Mouse (Mus musculus): Measurements from ENCODE around the gene Slc17a4. TPM values are rescaled to one million over a fixed set of nuclear protein-coding genes. Genes with fewer than 3 reads are reported as not detected.

Gene Slc17a4
- polyA plus RNA-seq, 1 experiment, result not detected

DNA sequence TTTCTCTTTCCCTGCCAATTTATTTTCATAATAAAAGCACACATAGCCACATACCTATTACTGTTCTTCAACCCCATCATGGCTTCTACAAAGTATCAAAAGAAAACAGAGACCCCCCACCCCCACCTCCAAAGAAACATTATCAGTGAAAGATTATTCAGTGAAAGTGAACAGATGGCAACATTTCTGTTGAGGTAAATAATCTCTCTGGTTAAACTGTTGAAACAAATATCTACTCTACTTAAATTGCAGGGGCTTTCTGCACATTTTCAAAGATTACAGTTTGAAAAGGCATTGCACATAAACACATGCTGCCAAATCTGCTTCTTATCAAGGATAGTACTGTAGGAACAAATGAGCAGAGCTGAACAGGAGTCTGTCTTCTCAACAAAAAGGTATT is 53.0 kb downstream of the Slc17a4 start:
- Histone ChIP-seq H3ac (ENCODE audit: control insufficient read depth, insufficient read length, low read depth) (no peak overlapping the region), H3K36me3 (ENCODE audit: control insufficient read depth, insufficient read depth) (no peaks in the 10 kb centered on the region), H3K79me2 (ENCODE audit: control insufficient read depth, insufficient read depth) (no peaks in the 10 kb centered on the region), H3K27me3 (ENCODE audit: control insufficient read depth, insufficient read depth, insufficient read length) (peaks cover 5% of the 10 kb centered on the region), H3K79me3 (ENCODE audit: low read depth) (no peaks in the 10 kb centered on the region), H3K4me3 (ENCODE audit: insufficient read depth, poor library complexity, severe bottlenecking) (no peak overlapping the region)
- TF ChIP-seq MYOG (IDR thresholded peaks at IDR 0.05; ENCODE audit: control insufficient read depth, extremely low read depth, insufficient read length) (no peak), MAX (IDR thresholded peaks at IDR 0.05) (no peak), CTCF (IDR thresholded peaks at IDR 0.05; ENCODE audit: control insufficient read depth, insufficient read depth, insufficient read length) (no peak), MYOD1 (IDR thresholded peaks at IDR 0.05; ENCODE audit: control insufficient read depth, insufficient read length, low read depth) (no peak), CEBPB (IDR thresholded peaks at IDR 0.05; ENCODE audit: low read depth) (no peak), USF1 (IDR thresholded peaks at IDR 0.05; ENCODE audit: low read depth) (no peak), FOSL1 (IDR thresholded peaks at IDR 0.05; ENCODE audit: insufficient read depth, low read length, poor library complexity, severe bottlenecking) (no peak)

DNA sequence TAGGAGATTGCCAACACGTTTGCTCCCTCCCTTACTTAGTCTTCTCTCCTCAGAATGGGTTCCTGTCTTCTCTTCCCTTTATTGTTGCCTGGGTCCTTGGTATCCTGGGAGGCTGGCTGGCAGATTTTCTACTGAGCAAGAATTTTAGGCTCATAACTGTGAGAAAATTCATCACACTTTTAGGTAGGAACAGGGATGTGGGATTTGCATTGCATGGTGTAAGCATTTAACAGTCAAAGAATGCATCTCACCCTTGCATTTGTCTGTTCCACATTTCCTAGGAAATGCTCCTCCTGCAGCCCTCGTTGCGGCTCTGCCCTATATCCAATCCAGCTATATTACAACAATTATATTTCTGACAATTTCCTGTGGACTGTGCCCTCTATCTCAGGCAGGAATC is 58.4 kb downstream of the Slc17a4 start:
- no peaks in the 10 kb centered on the region for H3K79me2 ChIP-seq (ENCODE audit: control insufficient read depth, insufficient read depth)
- peaks cover 4% of the 10 kb centered on the region for H3K27me3 ChIP-seq (ENCODE audit: control insufficient read depth, insufficient read depth, insufficient read length)
- no peak overlapping the region for H3ac ChIP-seq (ENCODE audit: control insufficient read depth, insufficient read length, low read depth)
- H3K36me3 ChIP-seq (ENCODE audit: control insufficient read depth, insufficient read depth), result no peaks in the 10 kb centered on the region
- H3K4me3 ChIP-seq (ENCODE audit: insufficient read depth, poor library complexity, severe bottlenecking), result no peak overlapping the region
- TF ChIP-seq USF1 (IDR thresholded peaks at IDR 0.05; ENCODE audit: low read depth) (no peak), CTCF (IDR thresholded peaks at IDR 0.05; ENCODE audit: control insufficient read depth, insufficient read depth, insufficient read length) (no peak), MYOG (IDR thresholded peaks at IDR 0.05; ENCODE audit: control insufficient read depth, extremely low read depth, insufficient read length) (no peak), CEBPB (IDR thresholded peaks at IDR 0.05; ENCODE audit: low read depth) (no peak), FOSL1 (IDR thresholded peaks at IDR 0.05; ENCODE audit: insufficient read depth, low read length, poor library complexity, severe bottlenecking) (no peak), MAX (IDR thresholded peaks at IDR 0.05) (no peak)
- H3K79me3 ChIP-seq (ENCODE audit: low read depth), result no peaks in the 10 kb centered on the region

DNA sequence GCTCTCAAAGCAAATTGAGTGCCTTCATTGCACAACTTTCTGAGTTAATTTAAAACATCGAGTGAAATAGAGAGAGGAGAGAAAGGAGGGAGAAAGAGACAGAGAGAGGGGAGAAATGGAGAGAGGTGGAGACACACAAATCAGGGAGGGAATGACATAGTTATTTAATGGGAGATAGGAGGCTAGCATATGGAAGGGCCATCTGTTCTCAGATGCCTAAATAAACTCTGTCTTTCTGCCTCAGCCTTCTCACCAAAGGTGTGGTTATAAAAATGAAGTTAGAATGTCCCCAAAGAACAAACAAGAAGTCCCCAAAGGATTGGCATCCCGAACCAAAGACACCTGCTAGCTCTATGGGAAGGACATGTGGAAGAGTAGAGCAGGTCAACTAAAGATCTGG is 65.5 kb downstream of the Slc17a4 start:
- H3K79me2 ChIP-seq (ENCODE audit: control insufficient read depth, insufficient read depth), result no peaks in the 10 kb centered on the region
- H3ac ChIP-seq (ENCODE audit: control insufficient read depth, insufficient read length, low read depth), result no peak overlapping the region
- no peaks in the 10 kb centered on the region for H3K79me3 ChIP-seq (ENCODE audit: low read depth)
- TF ChIP-seq CEBPB (IDR thresholded peaks at IDR 0.05; ENCODE audit: low read depth), result no peak
- no peak for TF ChIP-seq MYOG (IDR thresholded peaks at IDR 0.05; ENCODE audit: control insufficient read depth, extremely low read depth, insufficient read length)
- no peak for TF ChIP-seq CTCF (IDR thresholded peaks at IDR 0.05; ENCODE audit: control insufficient read depth, insufficient read depth, insufficient read length)
- TF ChIP-seq MYOD1 (IDR thresholded peaks at IDR 0.05; ENCODE audit: control insufficient read depth, insufficient read length, low read depth), result no peak
- no peak for TF ChIP-seq FOSL1 (IDR thresholded peaks at IDR 0.05; ENCODE audit: insufficient read depth, low read length, poor library complexity, severe bottlenecking)
- no peak for TF ChIP-seq MAX (IDR thresholded peaks at IDR 0.05)
- no peak for TF ChIP-seq USF1 (IDR thresholded peaks at IDR 0.05; ENCODE audit: low read depth)
- no peak overlapping the region for H3K4me3 ChIP-seq (ENCODE audit: insufficient read depth, poor library complexity, severe bottlenecking)
- H3K27me3 ChIP-seq (ENCODE audit: control insufficient read depth, insufficient read depth, insufficient read length), result no peaks in the 10 kb centered on the region
- no peaks in the 10 kb centered on the region for H3K36me3 ChIP-seq (ENCODE audit: control insufficient read depth, insufficient read depth)

Small RNA genes within 50 kb of the gene (microRNA-seq; reads per million reads assigned to microRNA genes)
- gene Gm44344 (ENCODE audit: borderline microRNAs expressed), result not detected

Other genes starting within 250 kb of the Slc17a4 start
- 0.54 TPM for gene Hist1h2ac, start 231.1 kb downstream of the Slc17a4 start, polyA plus RNA-seq (2012; fragmentation: generic; extraction: Trizol)
- 16.8 TPM for gene Hist1h2bc, start 230.8 kb downstream of the Slc17a4 start, polyA plus RNA-seq (2012; fragmentation: generic; extraction: Trizol)
- not detected for gene Hist1h1t, start 219.2 kb downstream of the Slc17a4 start, polyA plus RNA-seq (2012; fragmentation: generic; extraction: Trizol)
- gene Hist1h4c, start 216.6 kb downstream of the Slc17a4 start, polyA plus RNA-seq (2012; fragmentation: generic; extraction: Trizol), result 0.62 TPM
- 0.91 TPM for gene Hfe, start 204.2 kb downstream of the Slc17a4 start, polyA plus RNA-seq (2012; fragmentation: generic; extraction: Trizol)
- gene Hist1h1c, start 176.2 kb downstream of the Slc17a4 start, polyA plus RNA-seq (2012; fragmentation: generic; extraction: Trizol), result 45.9 TPM
- gene Hist1h3c, start 169.4 kb downstream of the Slc17a4 start, polyA plus RNA-seq (2012; fragmentation: generic; extraction: Trizol), result 6.1 TPM
- gene Hist1h2bb, start 168.3 kb downstream of the Slc17a4 start, polyA plus RNA-seq (2012; fragmentation: generic; extraction: Trizol), result 2.8 TPM
- 9.3 TPM for gene Hist1h2ab, start 163.9 kb downstream of the Slc17a4 start, polyA plus RNA-seq (2012; fragmentation: generic; extraction: Trizol)
- 2.0 TPM for gene Hist1h3b, start 162.7 kb downstream of the Slc17a4 start, polyA plus RNA-seq (2012; fragmentation: generic; extraction: Trizol)
- 16.8 TPM for gene Hist1h4b, start 158.0 kb downstream of the Slc17a4 start, polyA plus RNA-seq (2012; fragmentation: generic; extraction: Trizol)
- gene Hist1h4a, start 153.8 kb downstream of the Slc17a4 start, polyA plus RNA-seq (2012; fragmentation: generic; extraction: Trizol), result 6.8 TPM
- gene Hist1h3a, start 152.6 kb downstream of the Slc17a4 start, polyA plus RNA-seq (2012; fragmentation: generic; extraction: Trizol), result 2.4 TPM
- gene Hist1h1a, start 151.3 kb downstream of the Slc17a4 start, polyA plus RNA-seq (2012; fragmentation: generic; extraction: Trizol), result 1.5 TPM
- 0.02 TPM for gene Trim38, start 145.1 kb downstream of the Slc17a4 start, polyA plus RNA-seq (2012; fragmentation: generic; extraction: Trizol)
- gene Slc17a2, start 108.0 kb downstream of the Slc17a4 start, polyA plus RNA-seq (2012; fragmentation: generic; extraction: Trizol), result not detected
- gene Slc17a3, start 75.6 kb downstream of the Slc17a4 start, polyA plus RNA-seq (2012; fragmentation: generic; extraction: Trizol), result not detected
- not detected for gene Slc17a1, start 47.3 kb downstream of the Slc17a4 start, polyA plus RNA-seq (2012; fragmentation: generic; extraction: Trizol)
- gene Hist1h2ba, start 19.1 kb upstream of the Slc17a4 start, polyA plus RNA-seq (2012; fragmentation: generic; extraction: Trizol), result not detected
- not detected for gene Hist1h2aa, start 19.5 kb upstream of the Slc17a4 start, polyA plus RNA-seq (2012; fragmentation: generic; extraction: Trizol)
- gene Scgn, start 76.2 kb upstream of the Slc17a4 start, polyA plus RNA-seq (2012; fragmentation: generic; extraction: Trizol), result not detected